Mouse (Mus musculus): ENCODE measurements around the gene Dtnb. TPM values are rescaled to one million over a fixed set of nuclear protein-coding genes. Genes with fewer than 3 reads are reported as not detected.
A peak's percentile ranks its signal among the peaks of the same experiment; 100 is the strongest.

Gene Dtnb
- polyA plus RNA-seq, 1 experiment from 2014 or later: 42.4 TPM

GRCm38 (mm10) chr12:3776015-3776414, 203.8 kb downstream of the Dtnb start:
- Histone ChIP-seq H3K9me3 (ENCODE audit: control insufficient read depth, low read length) (no peaks in the 10 kb centered on the region), H3K27ac (ENCODE audit: low read depth, low read length) (no peak overlapping the region), H3K9ac (ENCODE audit: low read length) (no peak overlapping the region), H3K27me3 (ENCODE audit: control insufficient read depth, insufficient read depth, low read length) (no peaks in the 10 kb centered on the region), H3K4me1 (ENCODE audit: control insufficient read depth, insufficient read depth, low read length) (peaks cover 6% of the 10 kb centered on the region), H3K4me3 (ENCODE audit: low read depth, low read length) (no peak overlapping the region), H3K36me3 (ENCODE audit: control insufficient read depth, insufficient read depth, low read length) (no peaks in the 10 kb centered on the region; the same call in 1 of the 2 replicates), H3K4me2 (ENCODE audit: low read depth) (no peak overlapping the region)
- ATAC-seq (ENCODE audit: insufficient read depth, low FRiP score, low TSS enrichment): no peak
- DNase-seq (ENCODE audit: low spot score): no peak
- WGBS: 90% methylated on average over 2 of the region's 2 CpGs

- WGBS: 94% methylated on average over 5 of the region's 5 CpGs
- no peak for ATAC-seq (ENCODE audit: insufficient read depth, low FRiP score, low TSS enrichment)
- no peak for DNase-seq (ENCODE audit: low spot score)
- Histone ChIP-seq H3K9ac (ENCODE audit: low read length) (no peak overlapping the region), H3K4me3 (ENCODE audit: low read depth, low read length) (no peak overlapping the region), H3K27me3 (ENCODE audit: control insufficient read depth, insufficient read depth, low read length) (no peaks in the 10 kb centered on the region), H3K4me1 (ENCODE audit: control insufficient read depth, insufficient read depth, low read length) (peaks cover 10% of the 10 kb centered on the region), H3K9me3 (ENCODE audit: control insufficient read depth, low read length) (no peaks in the 10 kb centered on the region), H3K4me2 (ENCODE audit: low read depth) (no peak overlapping the region), H3K27ac (ENCODE audit: low read depth, low read length) (no peak overlapping the region), H3K36me3 (ENCODE audit: control insufficient read depth, insufficient read depth, low read length) (no peaks in the 10 kb centered on the region; the same call in 1 of the 2 replicates)
These were observed 205.5 kb downstream of the Dtnb start for GRCm38 (mm10) chr12:3777682-3778081.

DNA sequence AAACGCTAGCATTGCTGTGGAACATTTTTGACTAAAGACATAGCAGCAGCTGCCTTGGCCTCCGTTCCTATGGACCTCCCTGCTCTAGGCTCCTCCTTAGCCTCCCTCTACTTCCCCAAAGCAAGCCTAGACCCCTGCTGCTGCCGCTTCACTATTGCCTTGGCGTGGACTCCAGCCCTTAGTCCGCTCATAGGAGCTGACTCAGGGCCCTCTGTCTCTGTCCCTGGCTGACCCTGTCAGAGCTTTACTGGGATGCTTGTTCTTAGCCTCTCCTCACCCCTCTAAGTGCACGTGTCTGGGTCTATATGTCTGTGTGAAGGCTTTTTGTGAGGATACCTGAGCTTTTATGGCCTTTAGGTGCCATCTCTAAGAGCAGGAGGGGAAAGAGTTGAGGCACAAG, 206.1 kb downstream of the Dtnb start:
- WGBS: 86% methylated on average over 6 of the region's 6 CpGs
- no peak overlapping the region for H3K4me2 ChIP-seq (ENCODE audit: low read depth)
- no peak overlapping the region for H3K27ac ChIP-seq (ENCODE audit: low read depth, low read length)
- no peak overlapping the region for H3K4me3 ChIP-seq (ENCODE audit: low read depth, low read length)
- ATAC-seq (ENCODE audit: insufficient read depth, low FRiP score, low TSS enrichment) (no peak), DNase-seq (ENCODE audit: low spot score) (no peak)
- peaks cover 14% of the 10 kb centered on the region for H3K4me1 ChIP-seq (ENCODE audit: control insufficient read depth, insufficient read depth, low read length)
- H3K27me3 ChIP-seq (ENCODE audit: control insufficient read depth, insufficient read depth, low read length): no peaks in the 10 kb centered on the region
- no peaks in the 10 kb centered on the region; the same call in 1 of the 2 replicates for H3K36me3 ChIP-seq (ENCODE audit: control insufficient read depth, insufficient read depth, low read length)
- H3K9ac ChIP-seq (ENCODE audit: low read length): no peak overlapping the region
- H3K9me3 ChIP-seq (ENCODE audit: control insufficient read depth, low read length): no peaks in the 10 kb centered on the region

DNA sequence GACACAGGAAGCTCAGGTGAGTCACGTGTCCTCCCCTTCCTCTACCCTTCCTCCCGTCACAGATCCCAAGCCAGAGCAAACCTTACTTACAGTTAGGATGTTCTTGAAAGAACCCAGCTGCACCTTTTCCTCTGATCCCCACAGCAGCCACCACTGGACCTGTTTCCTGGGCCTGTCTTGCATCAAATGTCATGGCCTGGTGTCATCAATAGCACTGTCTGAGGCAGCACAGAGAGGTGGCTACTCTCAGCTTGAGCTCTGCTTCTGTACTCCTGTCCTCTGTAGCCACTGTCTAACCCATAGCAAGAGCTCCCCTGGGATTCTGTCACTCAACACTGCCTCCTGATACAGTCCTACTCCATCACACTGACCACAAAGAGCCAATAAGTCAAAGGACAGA, 207.5 kb downstream of the Dtnb start:
- DNase-seq (ENCODE audit: low spot score): no peak
- no peak overlapping the region for H3K27ac ChIP-seq (ENCODE audit: low read depth, low read length)

GRCm38 (mm10) chr12:3780405-3780891, 208.3 kb downstream of the Dtnb start:
- peaks cover 21% of the 10 kb centered on the region for H3K4me1 ChIP-seq (ENCODE audit: control insufficient read depth, insufficient read depth, low read length)
- no peaks in the 10 kb centered on the region for H3K9me3 ChIP-seq (ENCODE audit: control insufficient read depth, low read length)
- H3K4me3 ChIP-seq (ENCODE audit: low read depth, low read length): no peak overlapping the region
- no peaks in the 10 kb centered on the region for H3K36me3 ChIP-seq (ENCODE audit: control insufficient read depth, insufficient read depth, low read length)
- WGBS: 15% methylated on average over 8 of the region's 8 CpGs
- ATAC-seq (ENCODE audit: insufficient read depth, low FRiP score, low TSS enrichment) (peak; percentile 68; the same call in 1 of the 2 replicates), DNase-seq (ENCODE audit: low spot score) (peak; percentile 65)
- peak overlapping the region; percentile 23; the same call in 1 of the 2 replicates for H3K27ac ChIP-seq (ENCODE audit: low read depth, low read length)
- no peak overlapping the region for H3K9ac ChIP-seq (ENCODE audit: low read length)
- no peaks in the 10 kb centered on the region for H3K27me3 ChIP-seq (ENCODE audit: control insufficient read depth, insufficient read depth, low read length)
- no peak overlapping the region for H3K4me2 ChIP-seq (ENCODE audit: low read depth)

More for the DNA sequence above, 207.5 kb downstream of the Dtnb start:
- 90% methylated on average over 2 of the region's 2 CpGs for WGBS
- no peak for ATAC-seq (ENCODE audit: insufficient read depth, low FRiP score, low TSS enrichment)
- Histone ChIP-seq H3K4me3 (ENCODE audit: low read depth, low read length) (no peak overlapping the region), H3K9ac (ENCODE audit: low read length) (no peak overlapping the region), H3K9me3 (ENCODE audit: control insufficient read depth, low read length) (no peaks in the 10 kb centered on the region), H3K27me3 (ENCODE audit: control insufficient read depth, insufficient read depth, low read length) (no peaks in the 10 kb centered on the region), H3K36me3 (ENCODE audit: control insufficient read depth, insufficient read depth, low read length) (no peaks in the 10 kb centered on the region), H3K4me1 (ENCODE audit: control insufficient read depth, insufficient read depth, low read length) (peaks cover 20% of the 10 kb centered on the region), H3K4me2 (ENCODE audit: low read depth) (no peak overlapping the region)

DNA sequence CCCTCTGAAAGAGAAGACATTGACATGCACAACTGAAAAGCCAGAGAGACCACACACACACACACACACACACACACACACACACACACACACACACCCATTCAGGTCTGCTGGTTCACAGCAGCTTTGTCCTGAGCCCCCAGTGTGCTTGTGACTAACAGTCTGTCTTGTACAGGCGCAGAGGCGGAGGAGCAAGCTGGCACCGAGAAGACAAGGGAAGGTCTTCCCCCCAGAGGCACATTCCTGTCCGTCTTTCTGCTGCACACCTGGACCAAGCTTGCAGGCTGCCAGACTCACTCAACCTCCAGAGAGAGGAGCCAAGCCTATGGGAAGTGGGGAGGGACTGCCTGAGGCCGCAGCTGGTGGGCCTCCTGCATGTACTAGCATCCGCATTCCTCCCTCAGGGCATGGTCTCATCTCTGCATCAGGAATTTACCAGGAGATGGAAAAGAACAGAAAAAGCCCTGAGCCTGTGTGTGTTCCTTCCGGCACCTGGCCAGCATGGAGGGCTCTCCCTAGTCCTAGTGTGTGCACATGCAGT, 208.8 kb downstream of the Dtnb start:
- Histone ChIP-seq H3K4me1 (ENCODE audit: control insufficient read depth, insufficient read depth, low read length) (peaks cover 21% of the 10 kb centered on the region), H3K27me3 (ENCODE audit: control insufficient read depth, insufficient read depth, low read length) (no peaks in the 10 kb centered on the region), H3K9me3 (ENCODE audit: control insufficient read depth, low read length) (no peaks in the 10 kb centered on the region), H3K4me3 (ENCODE audit: low read depth, low read length) (no peak overlapping the region), H3K36me3 (ENCODE audit: control insufficient read depth, insufficient read depth, low read length) (no peaks in the 10 kb centered on the region), H3K4me2 (ENCODE audit: low read depth) (no peak overlapping the region), H3K9ac (ENCODE audit: low read length) (0 out of 2 replicates have a peak overlapping the region, but pooled peaks have one; percentile 26), H3K27ac (ENCODE audit: low read depth, low read length) (peak overlapping the region; percentile 58; the same call in 1 of the 2 replicates)
- ATAC-seq (ENCODE audit: insufficient read depth, low FRiP score, low TSS enrichment) (peak; percentile 42; the same call in 1 of the 2 replicates), DNase-seq (ENCODE audit: low spot score) (peak; percentile 55)
- WGBS: 37% methylated on average over 7 of the region's 7 CpGs

DNA sequence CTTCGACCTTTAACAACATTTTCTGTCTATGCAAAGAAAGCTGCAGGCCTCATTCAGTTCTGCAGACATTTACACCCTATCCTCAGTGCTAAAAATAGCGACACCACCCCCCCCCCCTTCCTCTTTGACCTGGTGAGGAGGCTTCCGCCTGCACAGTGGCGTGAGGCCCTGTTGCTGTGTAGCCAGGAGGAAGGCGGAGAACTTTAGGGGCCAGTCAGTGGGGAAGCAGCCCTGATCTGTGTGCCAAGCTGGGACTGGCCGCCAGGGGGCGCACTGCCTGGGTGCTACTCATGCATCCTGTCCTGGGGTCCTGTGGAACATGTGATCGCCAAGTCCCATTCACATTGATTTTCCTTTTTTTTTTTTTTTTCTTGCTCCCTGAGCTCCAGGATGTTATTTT, 209.3 kb downstream of the Dtnb start:
- WGBS: 15% methylated on average over 8 of the region's 8 CpGs
- no peak overlapping the region for H3K4me3 ChIP-seq (ENCODE audit: low read depth, low read length)
- no peaks in the 10 kb centered on the region for H3K9me3 ChIP-seq (ENCODE audit: control insufficient read depth, low read length)
- no peak overlapping the region for H3K4me2 ChIP-seq (ENCODE audit: low read depth)
- H3K36me3 ChIP-seq (ENCODE audit: control insufficient read depth, insufficient read depth, low read length): no peaks in the 10 kb centered on the region
- no peak overlapping the region for H3K9ac ChIP-seq (ENCODE audit: low read length)
- 0 out of 2 replicates have a peak overlapping the region, but pooled peaks have one; percentile 58 for H3K27ac ChIP-seq (ENCODE audit: low read depth, low read length)
- peaks cover 21% of the 10 kb centered on the region for H3K4me1 ChIP-seq (ENCODE audit: control insufficient read depth, insufficient read depth, low read length)
- DNase-seq (ENCODE audit: low spot score): peak; percentile 85
- H3K27me3 ChIP-seq (ENCODE audit: control insufficient read depth, insufficient read depth, low read length): no peaks in the 10 kb centered on the region
- ATAC-seq (ENCODE audit: insufficient read depth, low FRiP score, low TSS enrichment): peak; percentile 75

DNA sequence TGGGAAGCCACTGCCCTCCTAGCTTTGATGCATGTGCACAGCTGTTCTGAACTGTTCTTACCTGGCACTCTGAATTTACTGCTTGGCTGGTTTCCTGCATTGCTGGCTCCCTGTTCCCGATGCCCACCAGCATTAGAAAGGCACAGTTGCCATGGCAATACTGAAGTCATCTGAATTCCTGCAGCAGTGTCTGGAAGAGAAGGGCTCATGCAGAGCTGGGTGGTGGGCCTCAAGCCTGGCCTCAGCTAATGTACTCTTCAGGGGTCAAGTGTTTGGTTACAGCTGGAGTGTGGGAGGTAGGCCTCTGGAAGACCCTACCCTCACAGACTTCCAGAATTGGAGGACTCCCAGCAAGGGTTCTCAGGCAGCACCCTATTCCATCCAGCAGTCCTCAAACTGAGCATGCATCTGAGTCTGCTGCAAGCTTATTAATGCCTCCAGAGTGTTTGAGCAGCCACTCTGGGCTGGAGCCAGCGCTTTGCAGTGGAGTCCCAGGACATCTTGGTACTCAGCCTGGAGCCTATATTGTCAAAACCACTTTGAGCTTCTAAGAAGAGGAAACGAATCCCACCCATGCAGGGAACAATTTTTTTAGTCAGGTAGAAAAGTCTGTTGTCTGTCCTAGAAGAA, 211.1 kb downstream of the Dtnb start:
- DNase-seq (ENCODE audit: low spot score): no peak
- no peak overlapping the region for H3K4me3 ChIP-seq (ENCODE audit: low read depth, low read length)
- no peaks in the 10 kb centered on the region for H3K9me3 ChIP-seq (ENCODE audit: control insufficient read depth, low read length)
- H3K27me3 ChIP-seq (ENCODE audit: control insufficient read depth, insufficient read depth, low read length): no peaks in the 10 kb centered on the region
- WGBS: 56% methylated on average over 3 of the region's 3 CpGs
- peaks cover 21% of the 10 kb centered on the region for H3K4me1 ChIP-seq (ENCODE audit: control insufficient read depth, insufficient read depth, low read length)
- H3K27ac ChIP-seq (ENCODE audit: low read depth, low read length): no peak overlapping the region
- H3K4me2 ChIP-seq (ENCODE audit: low read depth): no peak overlapping the region
- no peak overlapping the region for H3K9ac ChIP-seq (ENCODE audit: low read length)
- ATAC-seq (ENCODE audit: insufficient read depth, low FRiP score, low TSS enrichment): peak; percentile 45; the same call in 1 of the 2 replicates
- no peaks in the 10 kb centered on the region for H3K36me3 ChIP-seq (ENCODE audit: control insufficient read depth, insufficient read depth, low read length)

DNA sequence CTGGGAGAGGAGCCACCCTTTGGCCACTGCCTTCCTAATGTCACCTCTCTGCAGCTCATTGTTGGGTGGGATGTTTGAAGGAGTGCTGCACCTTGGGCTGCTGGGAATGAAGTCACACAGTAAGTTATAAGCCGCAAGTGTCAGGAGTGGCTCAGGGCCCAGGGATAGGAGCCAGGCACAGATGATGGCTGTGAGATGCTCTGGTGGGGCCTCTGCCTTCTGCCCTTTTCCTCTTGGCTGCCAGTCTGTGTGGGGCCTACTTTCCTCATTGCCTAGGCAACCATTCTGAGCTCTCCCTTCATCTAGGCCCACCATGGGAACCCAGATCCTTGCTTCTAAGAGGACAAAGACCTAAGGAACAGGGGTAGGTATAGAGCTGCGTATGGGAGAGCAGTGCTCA, 212.1 kb downstream of the Dtnb start:
- H3K9me3 ChIP-seq (ENCODE audit: control insufficient read depth, low read length): no peaks in the 10 kb centered on the region
- ATAC-seq (ENCODE audit: insufficient read depth, low FRiP score, low TSS enrichment): no peak
- H3K4me3 ChIP-seq (ENCODE audit: low read depth, low read length): no peak overlapping the region
- DNase-seq (ENCODE audit: low spot score): no peak
- no peak overlapping the region for H3K4me2 ChIP-seq (ENCODE audit: low read depth)
- no peak overlapping the region for H3K27ac ChIP-seq (ENCODE audit: low read depth, low read length)
- 59% methylated on average over 2 of the region's 2 CpGs for WGBS
- no peak overlapping the region for H3K9ac ChIP-seq (ENCODE audit: low read length)
- no peaks in the 10 kb centered on the region for H3K27me3 ChIP-seq (ENCODE audit: control insufficient read depth, insufficient read depth, low read length)
- H3K36me3 ChIP-seq (ENCODE audit: control insufficient read depth, insufficient read depth, low read length): no peaks in the 10 kb centered on the region
- peaks cover 21% of the 10 kb centered on the region for H3K4me1 ChIP-seq (ENCODE audit: control insufficient read depth, insufficient read depth, low read length)
